Mouse (Mus musculus) cerebellum, adult 2 months (tissue): ENCODE measurements at regions not wholly inside any gene's neighbourhood (a gene's known extent, or its start where the extent isn't known, plus 50 kb on each side); places are given as distances from the start of the nearest gene placed in this dataset.

Source experiments
- CTCF ChIP-seq: fragments of 200-500 bp; IDR thresholded peaks from 2 replicates; pipeline ENCODE4 v1.5.1; 2011; ENCODE audit warnings: low read depth, mild to moderate bottlenecking, control low read depth, low read length, moderate library complexity, borderline replicate concordance; ENCODE audit not compliant: insufficient read depth
- POLR2A ChIP-seq: fragments of 200-500 bp; IDR thresholded peaks from 2 replicates; pipeline ENCODE4 v1.6.1; 2011; ENCODE audit warnings: low read length, control low read depth, borderline replicate concordance; ENCODE audit not compliant: insufficient read depth

GRCm38 (mm10) chr10:37397271-37397991 lies 258.7 kb upstream of the Marcks start:
- TF ChIP-seq CTCF: no peak
- no peak for TF ChIP-seq POLR2A
